Mouse (Mus musculus) embryo, embryonic 10 days (tissue): ENCODE measurements around the gene Dcp1a.
"Not testable (repeated sequence)": the region's sequence is repeated elsewhere in the genome, so short reads cannot be mapped to it uniquely, and the experiment has no call there.

Source experiments
- DNase-seq: peaks from one replicate; pipeline ENCODE4 v3.0.0-alpha.2; 2015; ENCODE audit warnings: low spot score

Gene Dcp1a

DNA sequence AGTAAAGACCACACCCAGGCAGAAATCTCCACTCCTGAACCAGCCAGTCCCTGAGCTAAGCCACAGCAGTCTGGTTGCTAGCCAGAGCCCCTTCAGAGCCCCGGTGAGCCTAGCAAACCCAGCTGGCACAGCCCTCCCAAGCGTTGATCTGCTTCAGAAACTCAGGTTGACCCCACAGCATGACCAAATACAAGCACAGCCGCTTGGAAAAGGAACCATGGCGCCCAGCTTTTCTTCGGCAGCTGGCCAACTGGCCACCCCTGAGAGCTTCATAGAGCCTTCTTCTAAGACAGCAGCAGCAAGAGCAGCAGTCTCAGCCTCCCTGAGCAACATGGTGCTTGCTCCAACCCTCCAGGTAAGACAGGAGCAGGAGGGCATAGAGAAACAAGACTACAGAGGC, 40.0 kb downstream of the Dcp1a start:
- DNase-seq: no peak

DNA sequence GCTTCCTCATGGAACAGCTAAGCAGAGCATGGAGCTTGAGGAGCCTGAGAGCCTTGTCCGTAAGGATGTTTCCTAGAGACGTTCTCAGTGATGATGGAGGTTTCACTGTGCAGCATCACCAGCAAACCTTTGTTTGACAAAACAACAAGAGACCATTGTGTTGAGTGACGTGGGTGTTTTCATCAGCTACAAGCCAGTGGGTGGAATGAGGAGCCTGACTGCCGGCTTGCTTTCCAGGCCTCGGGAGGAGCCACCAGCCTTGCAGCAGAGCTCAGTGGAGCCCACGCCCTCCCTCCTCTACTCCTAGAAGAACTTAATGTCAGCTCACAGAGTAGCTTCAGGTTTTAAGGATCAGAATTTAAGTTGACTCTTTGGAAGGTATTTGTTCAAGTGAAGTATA, 44.0 kb downstream of the Dcp1a start:
- no peak for DNase-seq

DNA sequence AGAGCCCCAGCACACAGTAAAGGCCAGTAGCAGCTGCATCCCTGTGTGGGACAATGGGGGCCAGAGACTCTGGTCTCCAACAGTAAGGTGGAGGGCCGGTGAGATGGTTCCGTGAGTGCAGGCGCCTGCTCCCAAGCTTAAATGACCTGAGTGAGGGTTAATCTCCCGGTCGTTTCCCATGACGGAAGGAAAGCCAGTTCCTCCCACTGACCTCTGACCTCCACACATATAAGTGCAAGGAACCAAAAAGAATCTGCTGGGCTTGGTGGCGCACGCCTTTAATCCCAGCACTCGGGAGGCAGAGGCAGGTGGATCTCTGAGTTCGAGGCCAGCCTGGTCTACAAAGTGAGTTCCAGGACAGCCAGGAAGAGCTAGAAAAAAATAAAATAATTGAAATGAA, 49.1 kb downstream of the Dcp1a start:
- no peak for DNase-seq

DNA sequence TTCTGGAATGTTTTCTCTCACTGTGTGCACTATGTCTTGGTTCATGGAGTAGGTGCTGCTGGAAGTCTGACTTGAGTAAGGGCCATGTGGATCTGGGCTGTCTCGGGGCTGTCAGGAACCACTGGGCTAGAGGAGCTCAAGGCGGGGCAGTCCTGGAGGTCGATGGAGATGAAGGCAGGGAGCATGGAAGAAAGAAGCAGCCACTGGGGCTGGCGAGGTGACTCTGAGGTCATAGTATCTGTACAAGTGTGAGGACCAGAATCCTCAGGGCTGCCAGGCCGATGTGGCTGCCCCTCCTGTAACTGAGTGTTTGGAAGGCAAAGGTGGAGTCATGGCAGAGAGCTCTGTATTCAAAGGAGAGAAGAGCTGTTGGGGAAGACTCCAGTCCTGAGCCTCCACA, 49.6 kb downstream of the Dcp1a start:
- DNase-seq: no peak

DNA sequence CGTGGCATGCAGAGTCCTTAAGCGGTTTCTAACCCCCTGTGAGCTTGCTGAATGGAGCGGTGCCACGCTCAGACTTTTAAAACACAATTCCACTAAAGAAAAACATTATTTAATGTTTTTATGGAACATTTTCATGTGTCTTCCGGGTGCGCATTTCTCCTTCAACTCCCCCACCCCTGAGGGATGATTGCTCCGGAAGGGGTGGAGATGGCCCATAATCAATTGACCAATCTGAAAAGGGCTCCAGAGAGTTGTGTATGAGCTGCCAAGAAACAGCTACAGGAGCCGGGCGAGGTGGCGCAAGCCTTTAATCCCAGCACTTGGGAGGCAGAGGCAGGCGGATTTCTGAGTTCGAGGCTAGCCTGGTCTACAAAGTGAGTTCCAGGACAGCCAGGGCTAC, 50.1 kb downstream of the Dcp1a start:
- no peak for DNase-seq

DNA sequence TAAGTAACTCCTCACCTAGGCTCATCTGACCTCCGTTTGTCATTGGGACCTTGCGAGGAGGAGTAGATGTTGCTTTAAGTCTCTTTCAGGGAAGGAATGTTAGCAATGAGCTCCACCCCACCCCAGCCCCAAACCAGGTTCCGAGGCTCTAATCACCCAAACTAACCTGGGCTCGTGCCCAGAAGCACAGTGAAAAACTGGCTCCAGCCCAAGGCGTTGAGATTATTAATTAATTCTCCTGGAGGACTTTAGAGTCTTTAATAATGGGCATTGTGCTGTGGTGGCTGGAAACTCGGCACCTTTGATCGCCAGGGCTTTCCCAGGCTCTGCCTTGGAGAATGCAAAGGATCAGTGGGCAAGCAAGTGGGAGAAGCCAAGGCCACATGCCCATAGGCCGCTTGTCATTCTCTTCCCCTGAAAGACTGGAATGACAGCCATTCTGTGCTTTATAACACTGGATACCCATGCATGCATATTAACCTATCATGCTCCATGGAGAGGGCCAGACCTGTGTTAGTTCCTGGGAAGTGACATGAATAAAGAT, 51.5 kb downstream of the Dcp1a start:
- DNase-seq: no peak

DNA sequence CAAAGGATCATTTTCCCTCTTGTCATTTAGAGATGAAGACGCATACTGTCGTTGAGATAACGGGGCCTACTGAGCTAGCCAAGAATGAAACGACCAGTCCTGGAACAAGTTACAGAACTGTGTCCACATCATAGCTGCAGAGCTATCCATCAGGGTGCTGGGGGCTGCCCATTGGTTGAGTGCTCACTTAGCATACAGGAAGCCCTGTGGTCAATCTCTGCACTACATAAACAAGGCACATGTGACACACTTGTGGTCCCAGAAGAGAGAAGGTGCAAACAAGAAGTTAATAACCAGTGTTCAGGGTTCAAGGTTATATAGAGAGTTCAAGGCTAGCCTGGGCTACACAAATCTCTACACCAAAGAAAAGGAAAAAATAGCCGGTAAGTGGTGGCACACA, 52.1 kb downstream of the Dcp1a start:
- no peak for DNase-seq

DNA sequence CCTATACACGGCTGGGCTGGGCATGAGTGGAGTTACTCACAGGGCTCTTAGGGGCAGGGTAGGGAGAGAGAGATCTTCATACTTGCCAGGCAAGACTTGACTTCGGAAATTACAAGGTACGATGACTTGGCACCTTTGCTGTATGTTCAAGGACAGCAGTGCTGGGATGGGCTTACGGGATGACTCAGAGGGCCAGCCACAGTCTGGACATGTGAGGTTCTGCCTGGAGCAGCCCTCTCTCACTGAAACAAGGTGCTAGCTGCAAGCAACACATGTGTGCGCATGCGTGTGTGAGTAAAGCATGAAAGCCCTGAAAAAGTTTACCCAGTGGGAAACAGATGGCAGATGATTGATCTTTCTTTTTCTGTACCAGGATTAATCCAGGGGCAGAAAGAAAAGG, 52.6 kb downstream of the Dcp1a start:
- no peak for DNase-seq

DNA sequence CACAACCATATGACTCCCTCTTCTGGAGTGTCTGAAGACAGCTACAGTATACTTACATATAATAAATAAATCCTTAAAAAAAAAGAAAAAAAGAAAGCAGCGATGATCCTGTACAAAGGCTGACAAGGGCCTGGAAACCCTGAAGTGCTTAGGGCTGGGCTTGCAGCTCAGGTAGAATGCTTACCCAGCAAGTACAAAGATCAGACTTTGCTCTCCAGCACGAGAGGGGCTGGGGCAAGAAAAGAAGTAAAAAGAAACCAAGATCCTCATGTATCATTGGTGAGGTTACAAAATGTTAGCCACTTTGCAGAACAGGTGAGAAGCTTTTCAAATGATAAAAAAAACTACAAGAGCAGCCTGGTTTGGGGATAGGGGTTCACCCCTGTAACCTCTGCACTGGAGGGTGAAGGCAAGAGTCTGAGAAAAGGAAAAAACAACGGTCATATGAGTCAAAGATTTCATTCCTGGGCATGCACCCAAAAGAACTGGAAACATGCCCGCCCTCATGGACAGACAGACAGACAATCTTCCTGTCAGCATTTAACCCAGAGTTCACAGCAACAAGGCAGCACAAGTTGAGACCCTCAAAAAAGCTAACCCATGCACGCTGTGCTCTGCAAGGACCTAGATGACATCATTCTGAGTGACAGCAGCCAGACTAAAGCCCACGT, 54.6 kb downstream of the Dcp1a start:
- DNase-seq: no peak

DNA sequence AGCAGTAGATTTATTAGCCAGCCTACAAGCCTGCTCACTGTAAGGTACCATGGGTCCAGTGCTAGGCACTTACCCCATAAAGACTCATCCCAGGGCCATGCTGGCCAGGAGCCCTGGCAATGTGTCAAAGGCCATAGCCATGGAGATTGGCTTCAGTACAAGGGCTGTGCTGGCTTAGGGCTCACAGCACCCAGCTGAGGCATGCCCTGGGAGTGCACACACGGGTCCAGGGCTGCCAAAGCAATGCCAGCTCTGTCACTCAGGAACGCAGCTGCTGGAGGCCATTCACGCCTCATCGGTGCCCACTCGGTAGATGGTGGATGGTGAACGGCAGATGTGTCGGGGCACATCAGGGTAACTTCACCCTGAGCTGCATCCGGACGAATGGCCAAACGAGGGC, 62.2 kb downstream of the Dcp1a start:
- no peak for DNase-seq

DNA sequence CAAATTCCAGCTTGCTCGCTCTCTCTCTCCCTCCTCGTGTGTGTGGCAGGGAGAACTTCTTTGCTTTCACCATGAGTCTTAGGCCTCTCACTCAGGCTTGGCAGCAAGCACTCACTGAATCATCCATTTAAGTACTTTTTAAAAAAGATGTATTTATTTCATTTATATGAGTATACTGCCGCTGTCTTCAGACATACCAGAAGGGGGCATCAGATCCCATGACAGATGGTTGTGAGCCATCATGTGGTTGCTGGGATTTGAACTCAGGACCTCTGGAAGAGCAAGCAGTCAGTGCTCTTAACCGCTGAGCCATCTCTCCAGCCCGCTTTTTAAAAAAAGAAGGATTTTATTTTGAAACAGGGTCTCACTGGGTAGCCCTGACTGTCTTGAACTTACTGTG, 64.0 kb downstream of the Dcp1a start:
- DNase-seq: not testable (repeated sequence)

DNA sequence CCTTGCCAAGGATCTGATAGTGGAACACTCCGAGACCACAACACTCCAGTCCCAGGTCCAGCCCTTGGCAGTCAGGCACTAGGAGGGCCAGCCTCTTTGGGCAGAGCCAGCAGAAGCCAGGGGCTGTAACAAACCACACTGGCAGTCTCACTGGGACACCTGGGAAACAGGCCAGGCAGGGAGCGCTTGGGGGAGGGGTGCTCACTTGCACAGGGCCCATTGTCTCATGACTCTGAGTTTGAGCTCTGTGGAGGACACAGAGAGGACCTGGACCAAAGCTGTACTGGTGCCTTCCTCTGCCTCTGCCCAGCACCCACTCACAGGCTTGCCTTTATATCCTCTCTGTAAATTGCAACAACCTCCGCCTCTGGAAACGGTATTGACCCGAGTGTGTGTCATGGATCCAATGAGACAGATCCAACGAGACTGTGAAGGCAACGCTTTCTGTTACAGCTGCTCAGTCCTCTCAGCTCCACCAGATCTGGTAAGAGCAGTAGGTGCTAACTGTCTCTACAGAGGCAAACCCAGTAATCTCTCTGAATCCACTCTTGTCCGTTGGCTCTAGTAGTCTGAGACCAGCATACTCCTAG, 68.9 kb downstream of the Dcp1a start, which contains the start of gene Tkt:
Gene Tkt, plus strand, starts transcription at position 229 of the 590 bp plus-strand sequence.
- DNase-seq: peak; percentile 41

DNA sequence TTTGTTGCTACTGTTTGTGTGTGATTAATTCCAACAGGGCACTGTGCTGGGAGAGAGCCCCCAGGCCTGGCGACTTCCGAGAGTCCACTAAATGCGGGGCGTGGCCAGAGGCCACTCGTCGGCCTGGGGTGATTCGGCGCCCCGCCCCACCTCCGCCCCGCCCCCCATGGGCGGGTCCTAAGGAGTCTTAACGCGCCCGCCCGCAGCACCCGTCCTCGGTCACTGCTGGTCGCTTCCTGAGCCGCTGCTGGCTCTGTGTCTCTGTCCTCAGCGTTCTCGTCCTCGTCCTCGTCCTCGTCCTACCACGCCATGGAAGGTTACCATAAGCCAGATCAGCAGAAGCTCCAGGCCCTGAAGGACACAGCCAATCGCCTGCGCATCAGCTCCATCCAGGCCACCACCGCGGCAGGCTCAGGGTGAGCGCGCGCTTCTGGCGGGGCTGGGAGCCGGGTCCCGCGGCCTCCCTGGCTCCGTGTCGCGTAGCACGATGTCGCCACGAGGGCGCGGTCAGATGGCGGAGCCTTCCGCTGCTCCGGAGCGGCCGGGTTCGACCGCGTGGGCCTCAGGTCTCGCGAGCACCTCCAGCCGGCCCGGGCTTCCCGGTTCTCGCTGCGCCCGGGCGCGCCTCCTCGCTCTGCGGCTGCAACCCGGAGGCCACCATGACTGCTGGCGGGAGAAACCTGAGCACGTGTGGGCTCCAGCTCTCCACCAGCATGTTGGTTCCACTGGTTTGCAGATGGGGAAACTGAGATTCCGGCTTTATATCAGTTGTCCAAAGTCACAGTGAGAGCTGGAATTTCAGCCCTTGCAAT, 69.8 kb downstream of the Dcp1a start:
- DNase-seq: peak; percentile 95

DNA sequence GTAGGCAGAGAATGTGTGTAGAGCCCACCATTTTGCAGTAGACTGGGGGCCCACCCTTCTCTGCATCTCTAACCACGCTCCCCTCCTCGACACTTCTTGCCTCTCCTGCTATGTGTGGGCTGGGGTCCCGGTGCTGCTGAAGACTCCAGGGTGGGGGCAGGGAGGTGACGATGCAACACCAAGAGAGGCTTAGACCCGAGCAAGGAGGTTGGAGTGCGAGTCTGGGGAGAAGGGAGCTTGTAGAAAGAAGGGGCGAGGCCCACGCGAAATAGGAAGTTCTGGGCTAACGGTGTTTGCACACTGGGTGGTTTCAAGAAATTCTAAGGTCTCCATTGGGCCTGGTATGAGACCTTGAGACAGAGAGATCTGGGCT, 70.4 kb downstream of the Dcp1a start:
- DNase-seq: peak; percentile 19

DNA sequence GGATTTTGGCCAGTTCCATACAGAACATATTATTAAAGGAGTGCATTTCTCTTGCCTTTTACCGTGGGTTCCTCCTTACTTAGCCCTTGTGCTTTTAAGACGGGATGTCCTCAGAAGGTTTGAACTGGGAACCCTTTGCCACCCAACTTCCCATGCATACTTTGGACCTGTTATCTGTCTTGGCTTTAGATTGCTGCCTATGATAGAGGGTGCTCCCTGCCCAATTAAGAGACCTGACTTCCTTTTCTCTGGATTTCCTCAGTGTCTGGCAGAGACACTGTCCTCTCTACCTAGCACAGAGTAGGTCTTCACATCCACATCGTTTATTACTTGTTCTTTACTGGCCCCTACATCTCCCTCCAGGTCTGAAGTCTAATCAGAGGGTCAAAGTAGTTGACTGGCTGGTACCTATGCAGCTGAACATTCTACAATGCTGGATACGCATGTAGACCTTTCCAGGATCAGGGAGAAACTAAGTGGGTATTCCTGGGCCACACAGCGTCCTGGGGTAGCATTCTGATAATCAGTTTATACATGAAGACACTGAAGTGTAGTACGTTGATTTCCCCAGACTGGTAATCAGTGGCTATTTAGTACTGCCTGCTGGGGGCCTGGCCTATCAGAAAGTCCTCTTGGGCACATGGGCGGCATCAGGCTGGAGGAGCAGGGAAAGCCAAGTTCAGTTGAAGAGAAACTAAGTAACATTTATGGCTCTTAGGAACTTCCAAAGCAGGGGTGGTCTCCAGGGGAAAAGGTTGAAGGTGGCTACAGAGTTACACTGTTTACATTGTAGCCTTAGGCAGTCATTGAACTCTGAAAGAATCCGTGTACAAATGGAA, 71.1 kb downstream of the Dcp1a start:
- DNase-seq: no peak

DNA sequence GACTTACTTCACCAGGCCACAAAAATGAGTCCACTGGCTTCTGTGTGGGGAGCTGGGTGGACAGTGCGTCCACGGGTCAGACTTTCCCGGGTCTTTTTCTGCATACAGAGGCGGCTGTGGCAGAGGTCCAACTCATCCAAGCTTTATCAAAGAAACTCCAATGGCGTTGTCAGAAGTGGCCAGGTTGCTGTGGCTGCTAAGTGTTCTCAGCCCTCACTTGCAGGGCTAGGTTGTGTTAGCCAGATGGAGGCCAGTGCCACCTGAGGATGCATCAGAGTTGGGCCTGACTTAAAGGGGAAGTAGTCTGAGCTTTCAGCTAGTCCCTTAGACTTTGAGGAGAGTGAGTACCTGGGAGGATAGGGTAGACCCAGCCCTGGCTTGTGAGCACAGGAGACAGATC, 72.2 kb downstream of the Dcp1a start:
- DNase-seq: no peak

DNA sequence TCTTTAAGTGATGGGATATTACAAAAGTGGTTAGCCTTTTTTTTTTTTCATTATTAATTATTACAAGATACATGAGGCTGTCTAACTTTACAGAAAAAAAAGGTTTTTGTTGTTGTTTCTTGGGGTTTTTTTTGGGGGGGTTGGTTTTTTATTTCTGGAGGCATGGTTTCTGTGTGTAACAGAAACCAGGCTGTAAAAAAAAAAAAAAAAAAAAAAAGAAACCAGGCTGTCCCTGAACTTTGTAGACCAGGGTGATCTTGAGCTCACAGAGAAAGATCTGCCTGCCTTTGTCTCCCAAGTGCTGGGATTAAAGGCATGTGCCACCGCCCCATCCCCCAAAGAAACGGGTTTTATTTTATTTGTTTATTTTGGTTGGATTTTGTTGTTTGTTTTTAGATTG, 72.6 kb downstream of the Dcp1a start:
- no peak for DNase-seq

DNA sequence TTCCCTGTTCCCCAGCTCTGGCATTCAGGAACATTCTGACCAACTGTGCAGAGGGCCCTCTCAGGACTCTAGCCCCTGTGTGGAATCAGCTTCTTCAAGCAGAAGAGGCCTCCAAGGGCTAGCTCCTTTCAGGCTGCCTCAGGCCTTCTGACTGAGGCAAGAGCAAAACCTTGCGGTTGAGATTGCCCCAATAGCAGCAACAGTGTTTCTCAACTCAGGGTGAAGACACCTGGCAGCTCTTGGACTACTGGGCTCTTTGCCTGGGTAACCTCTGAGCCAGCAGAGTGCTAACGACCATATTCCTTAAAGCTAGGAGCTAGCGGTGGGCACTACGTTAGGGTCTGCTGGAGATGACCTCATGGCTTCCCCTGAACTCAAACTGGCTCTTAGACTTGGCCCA, 73.8 kb downstream of the Dcp1a start:
- no peak for DNase-seq

DNA sequence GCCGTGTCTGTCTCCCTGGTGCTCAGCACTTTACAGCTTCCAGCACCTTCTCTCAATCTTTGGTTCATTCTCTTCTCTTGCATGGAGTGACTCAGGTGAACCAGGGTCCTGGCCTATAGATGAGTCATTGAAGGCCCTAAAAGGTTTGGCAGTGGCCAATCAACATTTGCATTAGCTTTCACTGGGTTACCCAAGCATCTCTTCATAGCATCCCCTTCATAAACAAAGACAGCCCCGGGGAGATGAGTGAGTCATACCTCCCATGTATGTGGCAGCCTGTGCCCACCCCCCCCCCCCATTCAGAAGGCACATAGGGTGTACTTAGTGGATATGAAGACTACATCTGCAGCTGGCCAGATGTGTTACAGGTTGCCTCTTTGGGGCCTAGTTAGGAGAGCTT, 77.3 kb downstream of the Dcp1a start:
- no peak for DNase-seq

DNA sequence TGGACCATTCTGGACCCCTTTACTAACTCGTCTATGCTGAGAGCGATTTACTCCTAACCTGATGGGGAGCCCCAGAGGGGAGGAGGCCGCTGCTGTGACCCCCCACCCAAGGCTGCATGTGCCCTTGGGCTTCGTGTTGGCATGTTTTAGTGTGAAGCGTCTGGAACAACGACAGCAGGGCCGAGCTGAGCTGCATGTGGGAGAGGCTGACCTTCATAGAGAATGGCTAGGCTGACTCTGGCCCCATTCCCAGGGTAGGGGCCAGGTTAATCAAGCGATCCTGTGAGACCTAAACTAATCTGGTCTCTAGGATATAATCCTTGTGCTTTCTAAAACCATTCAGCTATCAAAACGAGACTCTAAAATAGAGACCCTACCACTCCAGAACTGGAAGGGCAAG, 78.4 kb downstream of the Dcp1a start:
- no peak for DNase-seq

DNA sequence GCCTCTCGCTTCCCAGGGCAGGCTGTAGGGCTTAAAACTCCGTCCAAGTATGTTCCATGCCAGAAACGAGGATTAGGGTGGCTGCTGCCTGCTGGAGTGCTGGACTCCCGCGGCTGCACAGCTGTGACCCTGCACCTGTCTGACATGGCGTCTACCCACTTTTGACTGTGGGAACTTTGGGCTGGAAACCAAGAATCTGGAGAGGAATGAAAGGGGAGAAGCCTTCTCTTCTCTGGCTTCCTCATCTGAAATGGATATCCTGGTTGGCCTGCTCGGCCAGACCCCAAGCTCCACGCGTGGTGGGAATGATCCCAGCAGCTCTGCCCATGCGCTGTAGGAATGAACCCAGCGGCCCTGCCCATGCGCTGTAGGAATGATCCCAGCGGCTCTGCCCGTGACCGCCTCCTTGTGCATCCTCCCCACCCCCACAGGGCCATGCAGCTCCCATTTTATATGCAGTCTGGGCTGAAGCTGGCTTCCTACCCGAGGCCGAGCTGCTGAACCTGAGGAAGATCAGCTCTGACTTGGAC, 80.1 kb downstream of the Dcp1a start:
- DNase-seq: no peak

DNA sequence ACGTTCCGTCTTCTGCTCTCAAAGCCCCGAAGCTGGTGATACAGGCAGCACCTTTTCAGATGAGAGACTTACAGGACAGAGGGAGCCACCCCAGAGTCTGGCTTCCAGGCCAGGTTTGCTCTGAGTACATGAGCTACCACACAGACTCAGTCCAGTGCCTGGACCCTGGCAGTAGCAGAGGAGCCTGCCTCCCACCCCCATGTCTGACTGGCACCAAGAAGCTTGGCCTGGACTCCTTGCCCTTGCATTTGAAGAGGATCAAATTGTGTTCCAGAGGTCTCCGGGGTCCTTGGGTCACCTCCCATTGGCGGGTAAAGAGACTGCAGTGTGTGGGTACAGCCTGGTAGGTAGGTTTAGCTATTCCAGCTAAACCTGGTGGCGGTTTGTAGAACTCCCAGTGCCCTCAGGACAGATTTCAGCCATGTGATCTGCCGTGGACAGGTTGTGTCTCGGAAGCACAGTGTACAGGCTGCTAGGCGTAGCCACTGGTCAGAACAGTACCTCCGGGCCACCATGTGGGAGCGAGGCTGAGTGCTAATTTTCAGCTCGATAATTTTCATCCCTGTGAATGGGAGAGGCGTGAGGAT, 81.6 kb downstream of the Dcp1a start:
- no peak for DNase-seq
